Mouse (Mus musculus): Measurements from ENCODE around the gene Mrpl42. TPM values are rescaled to one million over a fixed set of nuclear protein-coding genes. Genes with fewer than 3 reads are reported as not detected.
A peak's percentile ranks its signal among the peaks of the same experiment; 100 is the strongest.
"Not testable (repeated sequence)": the region's sequence is repeated elsewhere in the genome, so short reads cannot be mapped to it uniquely, and the experiment has no call there.

The Mrpl42 gene
- 386 and 401 TPM in 2 replicates for polyA plus RNA-seq (2015; fragmentation: Nextera tagmentation; extraction: Ambion mirVana)

DNA sequence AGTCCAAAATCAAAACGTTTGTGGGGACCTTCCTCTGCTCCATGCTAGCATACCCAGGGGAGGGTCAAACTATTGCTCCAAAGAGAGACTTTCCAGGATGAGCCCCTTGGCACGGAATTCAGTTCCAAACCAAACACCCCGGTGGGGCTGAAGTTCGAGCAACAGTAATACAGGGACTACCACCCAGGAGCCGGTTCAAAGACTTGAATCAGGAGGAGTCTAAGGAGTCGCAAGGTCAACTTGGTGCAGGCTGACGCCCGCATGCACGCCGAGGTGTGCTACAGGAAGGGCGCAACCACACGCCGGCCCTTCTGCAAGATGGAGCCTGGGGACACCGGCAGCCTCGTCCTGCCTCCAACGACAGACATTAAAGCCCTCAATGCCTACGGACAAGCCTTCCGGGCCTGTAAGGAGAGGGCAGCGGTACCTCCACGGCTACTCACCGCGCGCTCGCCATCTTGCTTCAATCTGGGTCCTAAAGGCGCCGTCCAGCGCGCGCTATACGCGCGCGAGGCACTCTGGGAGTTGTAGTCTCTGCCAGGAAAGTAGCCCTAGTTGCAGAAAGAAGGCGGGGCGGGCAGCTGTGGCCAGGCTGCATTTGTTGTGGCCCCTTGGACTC, at the start of gene Mrpl42:
Gene Mrpl42, minus strand, starts transcription at position 478 of the 619 bp plus-strand sequence.
- Histone ChIP-seq H3K4me3 (replicated peaks) (peak within 1 kb of the TSS; percentile 83), H3K27me3 (replicated peaks) (no peaks in the 10 kb centered on the region), H3K4me2 (replicated peaks) (peak within 1 kb of the TSS; percentile 68), H3K9me3 (no peaks in the 10 kb centered on the region), H3K27ac (peak within 1 kb of the TSS; percentile 89), H3K4me1 (replicated peaks) (no peaks in the 10 kb centered on the region), H3K9ac (peak within 1 kb of the TSS; percentile 81), H3K36me3 (peaks cover 9% of the 10 kb centered on the region; the same call in 1 of the 2 replicates)
- under 1% methylated on average over 35 of the region's 35 CpGs for WGBS
- peak; percentile 97 for ATAC-seq

DNA sequence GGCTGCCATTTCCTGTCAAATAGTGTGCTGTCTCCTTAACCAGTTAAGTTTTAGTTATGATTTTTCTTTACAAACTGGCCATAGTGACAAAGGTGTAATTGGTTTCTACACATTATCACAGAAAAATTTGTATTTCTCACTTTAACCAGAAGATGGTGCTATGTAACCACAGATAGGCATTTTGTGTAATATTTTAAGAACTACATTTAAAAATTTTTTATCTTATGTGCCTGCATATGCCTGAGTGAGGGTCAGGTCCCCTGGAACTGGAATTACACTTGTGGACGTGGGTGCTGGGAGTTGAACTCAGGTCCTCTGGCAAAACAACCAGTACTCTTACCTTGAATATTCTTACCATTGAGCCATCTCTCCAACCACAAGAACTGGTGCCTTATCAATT, 48.8 kb upstream of the Mrpl42 start:
- H3K4me2 ChIP-seq (replicated peaks), result no peak overlapping the region
- H3K4me3 ChIP-seq (replicated peaks), result no peak overlapping the region
- ATAC-seq, result no peak
- no peaks in the 10 kb centered on the region for H3K4me1 ChIP-seq (replicated peaks)
- no peaks in the 10 kb centered on the region for H3K36me3 ChIP-seq
- no peak overlapping the region for H3K27ac ChIP-seq
- no peaks in the 10 kb centered on the region for H3K9me3 ChIP-seq
- no peaks in the 10 kb centered on the region for H3K27me3 ChIP-seq (replicated peaks)
- WGBS, result 60% methylated on average over 1 of the region's 1 CpGs
- H3K9ac ChIP-seq, result no peak overlapping the region

DNA sequence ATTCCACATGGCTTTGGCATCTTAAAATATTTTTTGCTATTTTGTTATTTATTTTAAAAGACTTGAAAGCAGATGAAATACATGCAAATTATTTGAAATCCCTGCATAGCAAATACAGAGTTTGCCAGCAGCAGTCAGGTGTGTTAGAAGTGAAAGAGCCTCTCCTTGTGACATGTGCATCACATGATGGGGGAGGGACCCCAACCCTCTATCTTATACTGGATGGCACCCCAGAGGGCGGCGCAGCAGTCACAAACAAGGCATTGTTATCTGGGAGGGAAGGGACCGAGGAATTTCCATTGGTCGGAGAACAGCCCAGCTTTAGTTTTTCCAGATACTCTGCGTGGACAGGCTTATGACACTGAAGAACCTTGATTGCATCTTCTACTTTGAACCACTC, 47.3 kb upstream of the Mrpl42 start:
- H3K27ac ChIP-seq; H3K4me1 ChIP-seq (replicated peaks); H3K4me2 ChIP-seq (replicated peaks); ATAC-seq; H3K9ac ChIP-seq; H3K4me3 ChIP-seq (replicated peaks); H3K9me3 ChIP-seq; H3K27me3 ChIP-seq (replicated peaks); H3K36me3 ChIP-seq: not testable (repeated sequence)
- WGBS, result 61% methylated on average over 5 of the region's 5 CpGs

DNA sequence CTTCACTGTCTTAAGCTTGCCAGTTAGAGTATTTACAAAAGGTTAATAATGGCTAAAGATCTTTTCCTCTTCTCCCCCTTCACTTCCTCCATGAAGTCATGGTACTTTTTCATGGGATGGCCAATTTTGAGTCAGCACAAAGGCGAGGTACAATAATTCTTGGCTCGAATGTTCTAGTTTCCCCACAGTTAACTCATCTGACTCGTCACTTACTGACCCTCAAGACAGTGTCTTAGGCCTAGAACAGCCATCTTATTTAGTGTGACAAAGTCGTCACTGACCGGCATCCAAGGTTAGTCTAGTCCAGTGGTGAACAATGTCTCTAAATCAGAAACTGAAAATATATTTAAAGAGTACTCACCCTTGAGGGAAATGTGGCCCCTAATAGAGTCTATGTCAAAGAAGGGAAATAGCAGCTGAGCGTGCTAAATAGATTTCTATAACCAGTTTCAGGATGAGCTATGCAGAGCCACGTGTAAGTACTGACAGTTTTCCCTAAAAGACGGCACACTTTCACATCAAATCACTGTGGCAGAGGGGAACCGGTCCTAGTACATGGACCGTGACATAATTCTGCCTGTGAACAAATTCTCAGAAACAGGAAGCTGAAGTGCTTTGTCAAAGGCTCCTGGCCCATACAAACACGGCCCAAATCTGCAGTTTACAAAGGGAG, 46.5 kb upstream of the Mrpl42 start:
- Histone ChIP-seq H3K27ac (no peak overlapping the region), H3K27me3 (replicated peaks) (no peaks in the 10 kb centered on the region), H3K9ac (no peak overlapping the region), H3K4me2 (replicated peaks) (no peak overlapping the region), H3K4me1 (replicated peaks) (no peaks in the 10 kb centered on the region), H3K9me3 (no peaks in the 10 kb centered on the region), H3K36me3 (peaks cover 1% of the 10 kb centered on the region; the same call in 1 of the 2 replicates), H3K4me3 (replicated peaks) (no peak overlapping the region)
- ATAC-seq, result no peak
- 82% methylated on average over 11 of the region's 11 CpGs for WGBS

DNA sequence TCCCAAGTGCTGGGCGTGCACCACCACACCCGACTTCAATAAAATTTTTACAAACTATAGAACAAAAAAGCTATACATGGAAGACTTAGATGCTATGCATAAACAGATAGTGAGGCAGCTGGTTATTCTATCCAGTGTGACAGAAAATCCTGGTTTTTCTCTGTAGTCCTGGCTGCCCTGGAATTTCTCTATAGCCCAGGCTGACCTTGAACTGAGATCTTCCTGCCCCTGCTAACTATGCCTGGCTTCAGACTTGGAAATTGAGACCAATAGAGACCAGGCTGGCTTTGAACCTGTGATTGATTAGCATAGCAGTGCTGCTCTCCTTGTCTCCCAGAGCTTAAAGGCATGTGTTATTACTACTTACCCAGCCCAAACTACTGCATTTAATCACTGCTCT, 44.4 kb upstream of the Mrpl42 start:
- H3K36me3 ChIP-seq, result peaks cover 4% of the 10 kb centered on the region; the same call in 1 of the 2 replicates
- 95% methylated on average over 2 of the region's 2 CpGs for WGBS
- H3K9me3 ChIP-seq, result no peaks in the 10 kb centered on the region
- no peak for ATAC-seq
- H3K4me1 ChIP-seq (replicated peaks), result no peaks in the 10 kb centered on the region
- no peak overlapping the region for H3K4me2 ChIP-seq (replicated peaks)
- no peak overlapping the region for H3K9ac ChIP-seq
- no peak overlapping the region for H3K4me3 ChIP-seq (replicated peaks)
- H3K27ac ChIP-seq, result no peak overlapping the region
- H3K27me3 ChIP-seq (replicated peaks), result no peaks in the 10 kb centered on the region

DNA sequence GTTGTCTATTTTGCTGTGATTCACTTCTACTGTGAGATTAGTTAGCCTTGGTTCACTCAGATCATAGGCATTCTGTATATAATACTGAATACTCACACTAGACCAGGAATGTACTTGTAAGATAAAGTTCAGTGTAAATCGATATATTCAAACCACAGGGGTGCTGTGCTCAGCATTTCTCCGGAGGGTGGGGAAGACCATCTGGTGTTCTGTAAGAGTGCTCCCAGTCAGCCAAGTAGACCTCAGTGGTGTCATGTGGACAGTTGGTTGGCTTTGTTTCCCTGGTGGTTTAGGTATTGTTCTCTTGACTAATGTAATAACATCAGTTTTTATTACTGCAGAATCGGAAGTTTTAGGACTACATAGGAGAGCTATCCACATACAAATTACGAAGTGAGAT, 43.3 kb upstream of the Mrpl42 start:
- 67% methylated on average over 4 of the region's 4 CpGs for WGBS
- Histone ChIP-seq H3K4me3 (replicated peaks) (no peak overlapping the region), H3K4me1 (replicated peaks) (no peaks in the 10 kb centered on the region), H3K27me3 (replicated peaks) (no peaks in the 10 kb centered on the region), H3K27ac (no peak overlapping the region), H3K4me2 (replicated peaks) (no peak overlapping the region), H3K9ac (no peak overlapping the region), H3K9me3 (no peaks in the 10 kb centered on the region), H3K36me3 (peaks cover 4% of the 10 kb centered on the region; the same call in 1 of the 2 replicates)
- no peak for ATAC-seq

DNA sequence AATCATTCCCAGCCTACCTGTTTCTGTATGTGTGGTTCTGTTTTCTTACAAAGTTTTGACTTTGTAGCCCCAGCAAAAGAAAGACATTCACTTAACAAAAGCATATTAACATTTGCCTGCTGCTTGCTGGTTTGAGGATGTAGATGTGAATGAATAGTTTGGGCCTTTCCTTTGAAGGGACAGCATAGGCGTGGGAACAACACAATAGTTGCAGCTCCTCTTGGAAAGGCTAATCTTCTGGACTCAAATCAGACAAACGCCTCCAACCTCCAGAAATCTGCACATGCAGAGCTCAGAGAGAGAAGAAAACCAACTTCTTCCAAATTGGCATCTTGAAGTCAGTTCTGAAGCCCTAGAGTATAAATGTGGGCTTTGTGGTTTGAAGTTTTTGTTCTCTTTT, 42.9 kb upstream of the Mrpl42 start:
- no peak overlapping the region for H3K27ac ChIP-seq
- no peaks in the 10 kb centered on the region for H3K9me3 ChIP-seq
- H3K27me3 ChIP-seq (replicated peaks), result no peaks in the 10 kb centered on the region
- no peaks in the 10 kb centered on the region for H3K4me1 ChIP-seq (replicated peaks)
- H3K9ac ChIP-seq, result no peak overlapping the region
- no peak for ATAC-seq
- 89% methylated on average over 2 of the region's 2 CpGs for WGBS
- H3K4me2 ChIP-seq (replicated peaks), result no peak overlapping the region
- peaks cover 4% of the 10 kb centered on the region; the same call in 1 of the 2 replicates for H3K36me3 ChIP-seq
- no peak overlapping the region for H3K4me3 ChIP-seq (replicated peaks)

DNA sequence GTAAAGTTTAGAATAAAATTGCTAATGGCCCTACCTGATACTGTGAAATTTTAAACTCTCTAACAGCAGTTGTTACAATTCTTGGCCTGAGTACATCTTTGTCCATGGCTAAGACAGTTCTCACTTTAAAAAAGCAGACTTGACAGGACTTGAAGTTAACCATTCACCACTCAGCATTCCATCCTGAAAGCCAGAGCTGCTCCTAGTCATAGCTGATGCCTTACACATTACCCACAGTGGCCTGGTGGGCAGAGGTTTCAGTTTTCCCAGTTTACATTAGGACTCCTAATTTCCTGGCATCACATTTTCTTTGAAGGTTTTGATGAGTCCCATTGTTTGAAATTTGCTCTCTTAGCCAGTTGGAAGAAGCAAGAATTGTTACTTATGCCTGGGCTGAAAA, 42.3 kb upstream of the Mrpl42 start:
- H3K4me2 ChIP-seq (replicated peaks), result no peak overlapping the region
- no peaks in the 10 kb centered on the region for H3K9me3 ChIP-seq
- H3K27me3 ChIP-seq (replicated peaks), result no peaks in the 10 kb centered on the region
- H3K4me1 ChIP-seq (replicated peaks), result no peaks in the 10 kb centered on the region
- H3K36me3 ChIP-seq, result peaks cover 4% of the 10 kb centered on the region; the same call in 1 of the 2 replicates
- H3K9ac ChIP-seq, result no peak overlapping the region
- ATAC-seq, result no peak
- H3K4me3 ChIP-seq (replicated peaks), result no peak overlapping the region
- no peak overlapping the region for H3K27ac ChIP-seq

DNA sequence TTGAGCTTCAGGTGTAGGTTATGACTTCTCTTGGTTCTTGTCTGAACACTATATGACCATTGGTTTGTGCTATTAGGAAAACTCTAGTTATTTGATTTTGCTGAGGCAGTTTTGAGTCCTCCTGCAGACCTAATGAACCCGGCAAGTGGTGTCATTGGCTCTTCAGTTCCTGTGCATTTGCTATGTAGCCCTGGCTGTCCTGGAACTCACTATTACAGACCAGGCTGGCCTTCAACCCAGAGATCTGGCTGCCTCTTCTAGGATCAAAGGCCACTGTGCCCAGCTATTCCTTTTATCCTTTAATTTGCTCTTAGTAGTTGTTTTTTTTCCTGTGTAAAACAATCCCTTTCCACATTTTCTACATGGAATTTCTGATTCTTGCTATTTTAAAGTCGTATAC, 41.6 kb upstream of the Mrpl42 start:
- no peak for ATAC-seq
- no peak overlapping the region for H3K9ac ChIP-seq
- no peak overlapping the region for H3K27ac ChIP-seq
- WGBS, result 74% methylated on average over 2 of the region's 2 CpGs
- no peaks in the 10 kb centered on the region for H3K9me3 ChIP-seq
- peaks cover 4% of the 10 kb centered on the region; the same call in 1 of the 2 replicates for H3K36me3 ChIP-seq
- H3K4me1 ChIP-seq (replicated peaks), result no peaks in the 10 kb centered on the region
- no peaks in the 10 kb centered on the region for H3K27me3 ChIP-seq (replicated peaks)
- H3K4me2 ChIP-seq (replicated peaks), result no peak overlapping the region
- H3K4me3 ChIP-seq (replicated peaks), result no peak overlapping the region

DNA sequence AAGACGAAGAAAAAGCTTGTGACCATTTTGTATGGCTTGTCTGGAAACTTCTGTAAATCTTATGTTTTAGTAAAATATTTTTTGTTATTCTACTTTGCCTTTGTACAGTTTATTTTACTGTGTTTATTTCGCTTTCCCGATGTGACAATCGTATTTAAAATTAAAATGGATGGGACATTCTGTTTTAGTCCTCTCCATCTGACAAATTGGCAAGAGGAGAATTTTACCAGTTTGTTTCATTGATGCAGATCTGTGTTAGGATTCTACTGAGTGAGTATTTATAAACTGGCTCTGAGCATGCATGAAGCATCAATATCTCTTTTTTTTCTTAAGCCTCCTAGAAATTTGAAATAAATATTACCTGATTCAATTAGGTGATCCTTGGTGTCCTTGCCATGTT, 41.2 kb upstream of the Mrpl42 start:
- Histone ChIP-seq H3K4me2 (replicated peaks) (no peak overlapping the region), H3K9ac (no peak overlapping the region), H3K36me3 (peaks cover 4% of the 10 kb centered on the region; the same call in 1 of the 2 replicates), H3K4me3 (replicated peaks) (no peak overlapping the region), H3K4me1 (replicated peaks) (no peaks in the 10 kb centered on the region), H3K27me3 (replicated peaks) (no peaks in the 10 kb centered on the region), H3K9me3 (no peaks in the 10 kb centered on the region), H3K27ac (no peak overlapping the region)
- no peak for ATAC-seq
- WGBS, result 81% methylated on average over 4 of the region's 4 CpGs

DNA sequence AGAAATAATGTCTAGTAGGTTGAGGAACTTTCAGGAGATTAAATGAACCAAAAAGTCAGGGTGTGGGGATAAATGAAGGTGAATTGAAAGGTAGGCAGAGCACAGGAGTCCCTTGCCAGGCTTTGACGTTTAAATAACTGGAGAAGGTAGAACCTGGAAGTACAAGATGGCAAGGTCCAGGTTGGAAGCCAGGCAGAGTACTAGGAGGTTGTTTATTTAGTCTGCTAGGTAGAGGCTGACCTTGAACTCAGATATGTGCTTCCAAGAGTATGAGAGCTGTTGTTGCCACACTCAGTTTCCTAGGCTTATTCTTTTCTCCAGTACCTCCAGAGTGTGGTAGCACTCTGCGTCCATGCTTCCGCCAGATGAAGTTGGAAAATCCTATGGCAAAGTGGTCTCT, 38.1 kb upstream of the Mrpl42 start:
- H3K4me3 ChIP-seq (replicated peaks), result no peak overlapping the region
- no peak for ATAC-seq

DNA sequence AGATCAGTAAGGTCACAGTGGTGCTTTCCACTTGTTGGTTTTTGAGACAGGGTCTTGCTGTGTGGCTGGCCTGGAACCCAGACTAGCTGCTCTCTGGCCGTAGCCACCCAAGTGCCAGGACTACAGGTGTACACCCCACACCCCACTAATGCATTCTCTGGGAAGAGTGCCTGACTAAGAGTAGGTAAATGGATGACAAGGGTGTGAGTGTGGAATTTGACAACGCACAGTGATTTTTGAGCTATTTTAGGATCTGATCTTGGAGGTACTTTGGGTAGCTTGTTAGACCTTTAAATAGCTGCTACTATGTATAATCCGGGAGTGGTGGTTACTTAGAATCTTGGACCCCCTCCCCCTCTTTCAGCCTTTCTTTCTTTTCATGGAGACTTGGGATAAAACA, 37.5 kb upstream of the Mrpl42 start:
- ATAC-seq, result no peak
- no peak overlapping the region for H3K27ac ChIP-seq

More for the DNA sequence above, 38.1 kb upstream of the Mrpl42 start:
- H3K36me3 ChIP-seq, result peaks cover 4% of the 10 kb centered on the region; the same call in 1 of the 2 replicates
- no peak overlapping the region for H3K9ac ChIP-seq
- no peak overlapping the region for H3K4me2 ChIP-seq (replicated peaks)
- H3K27ac ChIP-seq, result no peak overlapping the region
- H3K27me3 ChIP-seq (replicated peaks), result no peaks in the 10 kb centered on the region
- no peaks in the 10 kb centered on the region for H3K4me1 ChIP-seq (replicated peaks)
- WGBS, result 85% methylated on average over 3 of the region's 3 CpGs
- no peaks in the 10 kb centered on the region for H3K9me3 ChIP-seq

DNA sequence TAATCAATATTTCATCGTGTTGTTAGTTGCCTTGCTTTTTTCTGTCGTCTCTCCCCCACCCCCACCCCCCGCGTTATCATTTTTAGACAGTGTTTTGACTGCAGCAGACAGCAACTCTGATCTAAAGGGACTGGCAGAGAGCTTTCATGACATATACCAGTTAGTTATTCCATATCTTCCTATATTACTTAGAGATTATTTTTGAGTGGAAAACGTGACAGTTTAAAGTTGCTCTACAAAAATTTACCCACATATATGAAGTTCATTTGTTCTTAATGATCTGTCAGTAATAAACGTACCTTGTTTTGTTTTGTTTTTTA, 34.4 kb upstream of the Mrpl42 start:
- H3K4me1 ChIP-seq (replicated peaks), result no peaks in the 10 kb centered on the region
- no peak overlapping the region for H3K27ac ChIP-seq
- 80% methylated on average over 6 of the region's 6 CpGs for WGBS
- no peaks in the 10 kb centered on the region for H3K9me3 ChIP-seq
- no peaks in the 10 kb centered on the region for H3K27me3 ChIP-seq (replicated peaks)
- ATAC-seq, result no peak
- H3K4me3 ChIP-seq (replicated peaks), result no peak overlapping the region
- H3K4me2 ChIP-seq (replicated peaks), result no peak overlapping the region
- H3K9ac ChIP-seq, result no peak overlapping the region
- H3K36me3 ChIP-seq, result no peaks in the 10 kb centered on the region

More for the DNA sequence above, 37.5 kb upstream of the Mrpl42 start:
- H3K4me2 ChIP-seq (replicated peaks), result no peak overlapping the region
- no peak overlapping the region for H3K9ac ChIP-seq
- H3K4me1 ChIP-seq (replicated peaks), result no peaks in the 10 kb centered on the region
- peaks cover 4% of the 10 kb centered on the region; the same call in 1 of the 2 replicates for H3K36me3 ChIP-seq
- H3K9me3 ChIP-seq, result no peaks in the 10 kb centered on the region
- 91% methylated on average over 3 of the region's 3 CpGs for WGBS
- H3K4me3 ChIP-seq (replicated peaks), result no peak overlapping the region
- no peaks in the 10 kb centered on the region for H3K27me3 ChIP-seq (replicated peaks)

Measured in intestine, embryonic 15.5 days (tissue).